Mouse (Mus musculus) liver, adult 2 months (tissue): ENCODE results near the gene Numbl.

ENCODE experiments used
- CTCF ChIP-seq: fragments of 200-500 bp; IDR thresholded peaks from 2 replicates; pipeline ENCODE4 v1.5.1; 2011; ENCODE audit warnings: low read depth, low read length, control low read depth
- POLR2A ChIP-seq: fragments of 200-500 bp; IDR thresholded peaks from 2 replicates; pipeline ENCODE4 v1.6.1; 2011; ENCODE audit warnings: low read length, control low read depth; ENCODE audit not compliant: insufficient read depth; ENCODE audit errors: extremely low read depth

GRCm38 (mm10) chr7:27257852-27258204 is 405 bp upstream of the Numbl start:
- TF ChIP-seq POLR2A = no peak
- TF ChIP-seq CTCF = no peak
